Comparison of ENCODE assay signal across 24 mouse cellular contexts in the genomic region with DNA sequence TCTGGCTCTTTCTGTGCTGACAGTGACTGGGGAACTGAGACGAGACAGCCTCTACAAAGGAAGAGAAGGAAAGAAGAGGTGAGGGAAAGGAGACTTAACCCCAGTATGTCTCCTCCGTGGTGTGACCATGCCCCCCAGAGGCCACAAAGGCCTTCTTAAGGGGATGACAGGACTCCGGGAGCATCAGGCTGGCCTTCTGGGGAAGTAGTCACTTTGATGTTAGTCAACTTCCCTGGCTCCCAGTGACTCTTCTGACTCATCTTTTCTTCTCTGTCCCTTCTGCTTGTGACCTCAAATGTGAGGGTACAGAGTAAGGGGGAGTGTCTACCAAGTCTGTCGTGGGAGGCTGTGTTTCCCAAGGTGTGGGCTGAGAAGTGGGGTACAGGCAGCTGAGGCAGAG. TPM values are rescaled to one million over a fixed set of nuclear protein-coding genes. Genes with fewer than 3 reads are reported as not detected.
DNase-seq lines count a peak whose midpoint lies in the region; ATAC-seq and TF ChIP-seq lines count a peak whose summit lies in the region.
"Had no signal": no experiment of that assay in that cellular context is flagged by ENCODE, and none has a peak within 500 bp of the region (broad histone marks: within the 10 kb centered on the region; RNA-seq: fewer than 3 reads in every experiment).

No protein-coding gene starts in this region.

- DNase-seq in adrenal gland, postnatal 14 days = peak; percentile 64
- DNase-seq in adrenal gland, postnatal 10 days = no peak
- no peak for DNase-seq in kidney, adult 2 months
- DNase-seq in kidney, adult 18-20 months = no peak
- no peak for DNase-seq in lung, postnatal 14 days
- no peak for DNase-seq in heart, embryonic 10.5 days (ENCODE audit: low spot score)
- DNase-seq: adrenal gland, adult 8-10 months; cerebellum, adult 8-10 months; cerebellum, postnatal 25 days; gastrocnemius, postnatal 25 days; heart, adult 18-20 months; layer of hippocampus, postnatal 36 days; spleen, adult 18-20 months; thymus, adult 2 months had no signal

- TF ChIP-seq CTCF in kidney, adult 2 months (conservative IDR thresholded peaks at IDR 0.05; ENCODE audit: insufficient read depth, insufficient read length, low read depth, low read length) = peak; percentile 28; the same call in 1 of the 2 replicates

- H3K4me3 ChIP-seq in kidney, adult 2 months (ENCODE audit: insufficient read depth, low read depth, low read length) = no peak overlapping the region
- H3K4me3 ChIP-seq in lung, embryonic 16.5 days (ENCODE audit: low read length) = no peak overlapping the region
- no peak overlapping the region for H3K4me3 ChIP-seq in heart, embryonic 10.5 days
- H3K4me3 ChIP-seq: heart, embryonic 12.5 days; liver, embryonic 15.5 days had no signal

- no peak overlapping the region for H3K27ac ChIP-seq in kidney, adult 2 months (ENCODE audit: insufficient read depth, low read depth, low read length)
- no peak overlapping the region for H3K27ac ChIP-seq in lung, embryonic 16.5 days (ENCODE audit: low read length)
- H3K27ac ChIP-seq in heart, embryonic 10.5 days = no peak overlapping the region
- H3K27ac ChIP-seq: hindbrain, embryonic 14.5 days; liver, embryonic 15.5 days had no signal

- H3K4me1 ChIP-seq in kidney, adult 2 months (ENCODE audit: control insufficient read depth, insufficient read depth, low read length) = no peaks in the 10 kb centered on the region
- H3K4me1 ChIP-seq in lung, embryonic 16.5 days (replicated peaks; ENCODE audit: control insufficient read depth, insufficient read depth, low read length) = peaks cover 22% of the 10 kb centered on the region
- peaks cover 38% of the 10 kb centered on the region for H3K4me1 ChIP-seq in heart, embryonic 10.5 days

- H3K4me2 ChIP-seq in lung, embryonic 16.5 days (ENCODE audit: low read depth, low read length) = no peak overlapping the region
- H3K4me2 ChIP-seq: heart, embryonic 12.5 days; hindbrain, embryonic 14.5 days; liver, embryonic 15.5 days; midbrain, embryonic 11.5 days had no signal

- no peaks in the 10 kb centered on the region for H3K9me3 ChIP-seq in lung, embryonic 16.5 days (ENCODE audit: control insufficient read depth, low read length)
- H3K9me3 ChIP-seq in heart, embryonic 10.5 days = no peaks in the 10 kb centered on the region
- H3K9me3 ChIP-seq: heart, embryonic 12.5 days; liver, embryonic 15.5 days had no signal

- no peaks in the 10 kb centered on the region for H3K27me3 ChIP-seq in kidney, adult 2 months (replicated peaks; ENCODE audit: control insufficient read depth, insufficient read depth, low read length)
- H3K27me3 ChIP-seq in lung, embryonic 16.5 days (ENCODE audit: control insufficient read depth, insufficient read depth, low read depth, low read length) = no peaks in the 10 kb centered on the region
- H3K27me3 ChIP-seq in heart, embryonic 10.5 days (ENCODE audit: insufficient read depth, poor library complexity, severe bottlenecking) = peaks cover 41% of the 10 kb centered on the region

- H3K36me3 ChIP-seq in kidney, adult 2 months (ENCODE audit: control insufficient read depth, insufficient read depth, low read length) = no peaks in the 10 kb centered on the region
- 0 out of 2 replicates have a peak, but pooled peaks cover 2% of the 10 kb centered on the region for H3K36me3 ChIP-seq in lung, embryonic 16.5 days (ENCODE audit: control insufficient read depth, insufficient read depth, low read length)
- H3K36me3 ChIP-seq in heart, embryonic 10.5 days = no peaks in the 10 kb centered on the region
- H3K36me3 ChIP-seq: heart, embryonic 12.5 days; liver, embryonic 15.5 days had no signal

- no peak for TF ChIP-seq POLR2A in kidney, adult 2 months (IDR thresholded peaks at IDR 0.05; ENCODE audit: low read depth, low read length)

- ATAC-seq in lung, embryonic 16.5 days (ENCODE audit: low read depth) = no peak
- ATAC-seq: CD4-positive, CD25-positive, alpha-beta regulatory T cell, adult 4 months; forebrain, embryonic 14.5 days; inflammation-experienced regulatory T-cells, adult 6 months; midbrain, embryonic 16.5 days had no signal

- WGBS in kidney, adult 2 months = 76% methylated on average over 4 of the region's 4 CpGs
- WGBS in lung, embryonic 16.5 days = 42% methylated on average over 4 of the region's 4 CpGs
- 16% methylated on average over 4 of the region's 4 CpGs for whole genome bisulfite sequencing in heart, embryonic 10.5 days

- H3K9ac ChIP-seq in lung, embryonic 16.5 days (ENCODE audit: low read length) = peak overlapping the region; percentile 37; the same call in 1 of the 2 replicates
- H3K9ac ChIP-seq: heart, embryonic 12.5 days; hindbrain, embryonic 14.5 days; liver, embryonic 15.5 days had no signal

RNA-seq across cellular contexts. Expression of a gene that starts 47.8 kb away (rescaled TPM):
- 0.26 TPM in 2 replicates for total RNA-seq in adrenal gland, postnatal 14 days (2021)
- under 1 TPM; 0.12 TPM for total RNA-seq in adrenal gland, postnatal 10 days (2021)
- 0.16 and 0.39 TPM in 2 replicates for polyA plus RNA-seq in kidney, adult 2 months (2012; rRNA removed)
- 0.16 and 0.30 TPM in 2 replicates for polyA plus RNA-seq in lung, embryonic 16.5 days (2015; fragmentation: Nextera tagmentation; extraction: Ambion mirVana)
- polyA plus RNA-seq in heart, embryonic 10.5 days (2016; fragmentation: Nextera tagmentation; extraction: Ambion mirVana) = 0.04 and 0.10 TPM in 2 replicates
- total RNA-seq: gastrocnemius, adult 18-20 months had no signal
- polyA plus RNA-seq: liver, embryonic 15.5 days had no signal

RNA-seq across cellular contexts. Expression of a gene that starts 52.9 kb away (rescaled TPM):
- 79.0 and 79.8 TPM in 2 replicates for total RNA-seq in adrenal gland, postnatal 14 days (2021)
- total RNA-seq in adrenal gland, postnatal 10 days (2021) = 10 to 100 TPM; 76.2 to 77.8 TPM
- polyA plus RNA-seq in kidney, adult 2 months (2012; rRNA removed) = 64.6 and 69.5 TPM in 2 replicates
- 18.9 and 19.8 TPM in 2 replicates for polyA plus RNA-seq in lung, embryonic 16.5 days (2015; fragmentation: Nextera tagmentation; extraction: Ambion mirVana)
- 24.5 and 35.2 TPM in 2 replicates for polyA plus RNA-seq in heart, embryonic 10.5 days (2016; fragmentation: Nextera tagmentation; extraction: Ambion mirVana)
